Mouse (Mus musculus) intestine, embryonic 15.5 days (tissue): ENCODE measurements at regions not wholly inside any gene's neighbourhood (a gene's known extent, or its start where the extent isn't known, plus 50 kb on each side); places are given as distances from the start of the nearest gene placed in this dataset.

Experiments used
- ATAC-seq: fragments of 200-750 bp; cut with Nextera tagmentation; 2 replicates; pipeline ENCODE4 v1.8.0; 2017; ENCODE audit warnings: moderate TSS enrichment, moderate library complexity
- H3K27ac ChIP-seq: fragments of 300-500 bp; sonication (generic); 2 replicates; pipeline ENCODE4 v1.5.1; 2015; ENCODE audit warnings: mild to moderate bottlenecking, inconsistent platforms
- H3K27me3 ChIP-seq: fragments of 300-500 bp; sonication (generic); replicated peaks from 2 replicates; pipeline ENCODE4 v1.6.1; 2015; ENCODE audit warnings: inconsistent platforms
- H3K36me3 ChIP-seq: fragments of 300-500 bp; sonication (generic); 2 replicates; pipeline ENCODE4 v1.6.1; 2015; ENCODE audit warnings: inconsistent platforms
- H3K4me1 ChIP-seq: fragments of 300-500 bp; sonication (generic); replicated peaks from 2 replicates; pipeline ENCODE4 v1.6.1; 2015; ENCODE audit warnings: inconsistent platforms
- H3K4me2 ChIP-seq: fragments of 300-500 bp; sonication (generic); replicated peaks from 2 replicates; pipeline ENCODE4 v1.6.1; 2015; ENCODE audit warnings: mild to moderate bottlenecking, inconsistent platforms
- H3K4me3 ChIP-seq: fragments of 300-500 bp; sonication (generic); replicated peaks from 2 replicates; pipeline ENCODE4 v1.5.1; 2015; ENCODE audit warnings: inconsistent platforms
- H3K9ac ChIP-seq: fragments of 300-500 bp; sonication (generic); 2 replicates; pipeline ENCODE4 v1.6.1; 2015; ENCODE audit warnings: inconsistent platforms
- H3K9me3 ChIP-seq: fragments of 300-500 bp; sonication (generic); 2 replicates; pipeline ENCODE4 v1.6.1; 2016; ENCODE audit warnings: inconsistent platforms
- WGBS: fragments of 180-500 bp; shearing (Covaris S2); methylation state at CpG from one replicate; pipeline ENCODE4 v1.1.7; 2015; 5-methylcytosine and 5-hydroxymethylcytosine counted together

DNA sequence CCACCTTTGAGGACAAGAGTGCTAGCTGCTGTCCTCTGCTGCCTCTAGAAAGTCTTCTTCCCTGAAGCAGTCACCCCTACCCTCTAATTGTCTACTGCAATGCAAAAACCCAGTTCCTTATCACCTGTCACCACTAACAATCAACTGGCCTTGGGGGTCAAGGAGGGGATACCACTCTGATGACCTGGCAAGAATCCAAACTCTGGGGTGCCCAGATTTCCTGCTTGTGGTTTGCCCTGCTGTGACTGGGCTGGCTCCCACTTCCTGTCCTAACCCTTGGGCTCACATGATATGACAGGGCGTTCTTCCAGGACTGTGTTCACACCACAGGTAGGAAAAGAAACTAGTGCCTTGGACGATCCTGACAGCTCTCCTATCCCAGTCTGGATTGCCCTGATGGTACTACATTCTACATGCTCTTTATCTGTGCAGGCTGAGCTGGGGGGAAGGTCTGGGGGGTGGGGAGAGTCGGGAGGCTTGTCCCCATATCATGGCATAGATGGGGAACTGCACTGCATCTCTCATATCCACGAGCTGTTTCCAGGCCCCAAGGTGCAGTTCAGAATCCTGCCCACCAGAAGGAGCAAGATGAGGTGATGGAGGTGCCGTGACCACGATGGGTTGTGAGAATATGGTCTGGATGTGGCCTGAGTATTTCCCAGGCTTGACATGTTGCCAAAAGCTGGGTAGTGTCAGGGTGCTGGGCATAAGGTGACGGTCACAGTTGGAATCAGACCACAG, 81.0 kb downstream of the Maf start:
- 90% methylated on average over 7 of the region's 7 CpGs for WGBS
- Histone ChIP-seq H3K27me3 (no peaks in the 10 kb centered on the region), H3K9ac (no peak overlapping the region), H3K4me3 (no peak overlapping the region), H3K36me3 (no peaks in the 10 kb centered on the region), H3K4me2 (no peak overlapping the region), H3K4me1 (no peaks in the 10 kb centered on the region), H3K9me3 (no peaks in the 10 kb centered on the region), H3K27ac (no peak overlapping the region)
- ATAC-seq, result no peak

DNA sequence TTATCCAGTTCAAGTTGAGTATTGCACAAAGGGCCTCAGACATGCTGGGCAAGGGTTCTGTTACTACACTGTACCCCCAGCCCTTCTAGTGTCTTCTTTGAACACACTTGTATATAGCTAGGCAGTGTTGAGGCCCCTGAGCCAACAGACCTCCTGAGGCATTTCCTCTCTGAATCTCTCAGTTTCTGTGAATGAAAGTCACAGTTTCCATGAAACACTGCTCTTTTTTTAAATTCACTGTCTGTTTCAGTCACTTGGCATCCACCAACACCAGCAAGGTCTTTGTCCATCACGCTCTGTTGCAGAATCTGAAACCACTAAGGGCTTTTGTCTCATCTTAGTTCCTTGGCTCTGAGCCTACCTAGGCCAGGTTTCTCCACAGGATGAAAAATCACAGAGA, 82.5 kb downstream of the Maf start:
- Histone ChIP-seq H3K9me3 (no peaks in the 10 kb centered on the region), H3K4me1 (no peaks in the 10 kb centered on the region), H3K4me2 (no peak overlapping the region), H3K36me3 (no peaks in the 10 kb centered on the region), H3K9ac (no peak overlapping the region), H3K4me3 (no peak overlapping the region), H3K27me3 (no peaks in the 10 kb centered on the region), H3K27ac (no peak overlapping the region)
- whole genome bisulfite sequencing, result 84% methylated on average over 1 of the region's 1 CpGs
- ATAC-seq, result no peak

DNA sequence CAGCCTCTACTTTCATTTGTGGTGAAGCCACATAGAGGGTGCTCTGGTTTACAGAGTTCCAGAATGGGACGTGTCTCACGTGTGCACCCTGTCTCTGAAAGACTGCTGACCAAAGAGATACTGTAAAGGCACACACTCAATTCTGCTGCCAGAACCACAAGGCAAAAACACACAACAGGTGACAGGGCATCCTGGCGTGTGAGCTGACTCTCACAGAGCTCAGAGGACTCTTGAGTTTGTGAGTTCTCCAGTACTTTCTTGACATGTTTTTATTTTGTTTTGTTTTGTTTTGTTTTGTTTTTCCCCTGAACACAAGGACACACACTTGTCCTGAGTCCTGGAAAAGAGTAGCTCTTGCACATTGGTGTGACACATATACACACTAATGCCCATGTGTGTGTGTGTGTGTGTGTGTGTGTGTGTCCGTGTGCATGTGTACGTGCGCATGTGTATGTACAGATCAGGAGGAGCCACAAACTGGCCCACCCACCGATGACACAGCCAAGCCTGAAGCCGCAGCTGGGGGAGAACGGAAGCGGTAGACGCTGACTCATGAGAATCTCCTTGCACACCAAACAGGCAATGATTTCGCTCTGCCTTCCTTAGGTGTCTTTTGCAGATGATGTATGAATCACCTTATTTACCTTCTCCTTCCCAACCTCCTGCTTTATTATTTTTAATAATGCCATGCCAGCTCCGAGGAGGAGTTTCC, 89.4 kb downstream of the Maf start:
- 74% methylated on average over 13 of the region's 13 CpGs for WGBS
- Histone ChIP-seq H3K4me1 (no peaks in the 10 kb centered on the region), H3K4me3 (no peak overlapping the region), H3K27me3 (no peaks in the 10 kb centered on the region), H3K36me3 (no peaks in the 10 kb centered on the region), H3K9ac (no peak overlapping the region), H3K27ac (no peak overlapping the region), H3K4me2 (no peak overlapping the region), H3K9me3 (no peaks in the 10 kb centered on the region)
- no peak for ATAC-seq

DNA sequence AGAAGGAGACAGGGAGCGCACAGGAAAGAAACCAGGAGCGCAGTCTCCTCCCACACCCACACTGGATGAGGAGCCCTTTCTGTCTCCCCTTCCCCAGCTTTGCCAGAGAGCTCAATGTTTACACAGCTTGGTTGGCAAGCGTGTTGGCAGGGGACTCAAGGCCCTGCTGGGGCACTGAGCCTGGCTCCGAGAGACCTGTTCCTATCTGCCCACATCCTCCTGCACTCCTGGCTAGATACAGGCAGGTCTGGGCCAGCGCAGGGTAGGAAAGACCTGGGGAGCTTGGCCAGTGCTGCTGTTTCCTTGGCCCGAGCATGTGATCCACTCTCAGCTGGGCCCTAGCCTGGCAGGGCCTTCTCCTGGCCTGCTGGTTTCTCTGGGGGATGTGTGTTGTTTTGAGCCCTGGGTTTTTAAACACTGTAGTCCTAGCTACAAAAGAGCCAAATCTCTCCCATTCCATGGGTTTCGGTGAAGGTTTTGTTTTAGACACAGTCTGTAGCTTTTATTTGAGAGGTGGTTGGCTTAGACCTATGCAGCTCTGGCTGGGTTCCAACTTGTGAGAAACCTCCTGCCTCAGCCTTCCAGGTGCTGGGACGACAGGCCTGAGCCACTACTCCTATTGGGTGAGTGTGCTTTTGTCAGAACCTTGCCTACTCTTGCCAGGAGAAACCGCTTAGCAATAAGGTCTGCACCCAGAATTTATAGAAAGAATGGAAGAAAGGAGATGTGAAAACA, 90.6 kb downstream of the Maf start:
- Histone ChIP-seq H3K9me3 (no peaks in the 10 kb centered on the region), H3K4me3 (no peak overlapping the region), H3K27ac (no peak overlapping the region), H3K4me2 (no peak overlapping the region), H3K4me1 (no peaks in the 10 kb centered on the region), H3K27me3 (no peaks in the 10 kb centered on the region), H3K9ac (no peak overlapping the region), H3K36me3 (no peaks in the 10 kb centered on the region)
- ATAC-seq, result no peak
- WGBS, result 90% methylated on average over 9 of the region's 9 CpGs

DNA sequence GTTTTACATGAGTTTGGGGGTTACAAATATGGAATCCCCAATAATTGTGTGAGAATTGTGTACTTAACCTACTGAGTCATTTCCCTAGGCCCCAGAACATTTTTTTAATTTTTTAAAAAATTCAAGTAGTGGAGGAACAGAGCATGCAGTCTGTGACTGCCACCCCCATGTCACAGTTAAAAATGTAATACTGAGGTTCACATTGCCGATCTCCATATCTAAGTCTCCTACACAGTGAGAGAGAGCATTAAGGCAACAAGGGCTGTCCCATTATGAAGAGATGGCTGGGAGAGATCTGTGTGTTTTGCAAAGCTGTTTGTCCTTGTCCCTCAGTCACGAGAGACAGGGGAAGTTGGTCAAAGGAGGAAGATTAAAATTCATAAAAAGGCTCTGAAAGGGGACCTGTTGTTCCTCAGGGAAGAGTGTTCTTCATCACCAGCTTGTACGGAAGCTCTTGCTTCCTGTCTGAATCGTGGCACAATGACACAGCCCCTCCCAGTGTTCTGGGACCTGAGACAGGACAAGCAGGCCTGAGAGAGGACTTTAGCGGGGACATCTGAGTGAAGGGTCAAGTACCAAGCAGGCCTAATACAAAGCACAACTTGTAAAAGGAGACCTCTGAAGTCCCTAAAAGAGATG, 93.5 kb downstream of the Maf start:
- ATAC-seq, result no peak
- Histone ChIP-seq H3K4me3 (no peak overlapping the region), H3K4me2 (no peak overlapping the region), H3K9ac (no peak overlapping the region), H3K9me3 (no peaks in the 10 kb centered on the region), H3K27me3 (no peaks in the 10 kb centered on the region), H3K27ac (no peak overlapping the region), H3K36me3 (no peaks in the 10 kb centered on the region), H3K4me1 (no peaks in the 10 kb centered on the region)
- WGBS, result 63% methylated on average over 5 of the region's 5 CpGs

DNA sequence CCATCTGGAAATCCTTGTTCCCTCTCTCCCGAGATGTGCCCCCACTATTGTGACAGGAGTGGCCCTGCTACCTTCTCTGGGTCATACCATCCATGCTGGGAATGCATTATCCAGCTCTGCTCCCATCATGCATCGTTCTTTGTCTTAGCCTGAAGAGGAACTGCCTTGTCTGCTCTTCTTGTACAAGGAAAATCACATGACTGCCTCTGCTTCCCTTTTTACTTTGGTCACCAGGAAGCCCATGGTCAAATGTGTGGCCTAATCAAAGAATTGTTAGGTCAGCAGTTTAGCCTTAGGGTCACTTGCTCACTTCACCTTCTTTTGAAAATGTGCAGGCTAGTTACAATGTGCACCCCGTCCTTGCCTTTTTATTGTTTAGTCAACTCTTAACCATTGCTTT, 95.5 kb downstream of the Maf start:
- Histone ChIP-seq H3K9ac (no peak overlapping the region), H3K4me3 (no peak overlapping the region), H3K27me3 (no peaks in the 10 kb centered on the region), H3K27ac (no peak overlapping the region), H3K4me1 (no peaks in the 10 kb centered on the region), H3K36me3 (no peaks in the 10 kb centered on the region), H3K9me3 (no peaks in the 10 kb centered on the region), H3K4me2 (no peak overlapping the region)
- no peak for ATAC-seq
- 79% methylated on average over 3 of the region's 3 CpGs for WGBS

DNA sequence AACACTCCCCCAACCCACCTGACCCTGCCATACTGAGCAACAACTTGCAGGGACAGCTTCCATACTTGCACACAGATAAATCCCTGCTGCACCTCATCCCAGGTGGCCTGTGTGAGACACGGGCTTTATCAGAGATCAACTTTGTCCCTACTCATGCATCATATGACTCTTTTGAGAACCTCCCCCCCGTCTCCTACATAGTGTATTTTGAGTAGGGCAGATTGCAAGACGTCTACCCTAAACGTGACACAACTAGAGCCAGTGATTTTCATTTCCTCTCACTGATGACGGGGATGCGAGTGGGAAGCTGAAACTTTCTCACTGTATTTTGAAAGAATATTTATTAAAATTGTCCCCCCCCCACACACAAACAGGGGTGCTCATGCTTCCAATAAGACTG, 107.8 kb downstream of the Maf start:
- Histone ChIP-seq H3K4me3 (no peak overlapping the region), H3K4me1 (no peaks in the 10 kb centered on the region; the same call in 1 of the 2 replicates), H3K27ac (no peak overlapping the region), H3K27me3 (no peaks in the 10 kb centered on the region), H3K9me3 (no peaks in the 10 kb centered on the region), H3K9ac (no peak overlapping the region), H3K36me3 (no peaks in the 10 kb centered on the region), H3K4me2 (no peak overlapping the region)
- WGBS, result 87% methylated on average over 6 of the region's 6 CpGs
- no peak for ATAC-seq

DNA sequence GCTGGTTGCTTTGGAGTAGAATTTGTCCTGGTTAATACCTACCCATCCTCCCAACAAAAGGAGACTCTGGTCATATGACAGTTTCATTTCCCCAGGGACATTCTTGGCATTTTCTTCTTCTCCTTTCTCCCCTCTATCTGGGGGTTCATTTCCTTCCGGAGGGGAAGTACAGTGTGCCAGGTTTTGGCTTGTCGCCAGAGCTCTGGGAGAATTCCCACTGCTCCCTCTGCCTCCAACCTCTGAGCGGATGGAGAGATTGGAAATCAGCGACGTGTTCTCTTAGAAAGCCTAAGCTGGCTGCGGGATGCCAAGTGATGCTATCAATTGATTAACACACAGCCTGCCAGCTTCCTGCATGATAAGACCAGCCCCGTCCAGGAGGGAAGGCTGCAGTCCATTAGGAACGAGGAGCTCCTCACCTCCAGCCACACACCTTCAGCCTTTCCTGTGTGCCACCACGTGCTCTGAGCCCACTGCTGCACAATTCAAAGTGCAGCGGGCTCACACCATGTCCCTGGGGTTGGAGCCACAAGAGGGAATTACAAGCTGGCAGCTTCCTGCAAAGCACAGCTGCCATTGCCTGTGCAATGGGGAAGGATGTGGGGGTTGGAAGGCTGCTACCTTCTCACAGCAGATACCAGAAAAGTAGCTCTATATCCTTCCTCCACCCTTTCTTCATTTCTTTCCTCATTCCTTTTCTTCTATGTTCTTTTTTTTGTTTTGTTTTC, 110.2 kb downstream of the Maf start:
- Histone ChIP-seq H3K9me3 (no peaks in the 10 kb centered on the region), H3K4me2 (no peak overlapping the region), H3K27me3 (no peaks in the 10 kb centered on the region), H3K36me3 (no peaks in the 10 kb centered on the region), H3K4me1 (no peaks in the 10 kb centered on the region; the same call in 1 of the 2 replicates), H3K4me3 (no peak overlapping the region), H3K27ac (no peak overlapping the region), H3K9ac (no peak overlapping the region)
- no peak for ATAC-seq
- 48% methylated on average over 10 of the region's 10 CpGs for WGBS

DNA sequence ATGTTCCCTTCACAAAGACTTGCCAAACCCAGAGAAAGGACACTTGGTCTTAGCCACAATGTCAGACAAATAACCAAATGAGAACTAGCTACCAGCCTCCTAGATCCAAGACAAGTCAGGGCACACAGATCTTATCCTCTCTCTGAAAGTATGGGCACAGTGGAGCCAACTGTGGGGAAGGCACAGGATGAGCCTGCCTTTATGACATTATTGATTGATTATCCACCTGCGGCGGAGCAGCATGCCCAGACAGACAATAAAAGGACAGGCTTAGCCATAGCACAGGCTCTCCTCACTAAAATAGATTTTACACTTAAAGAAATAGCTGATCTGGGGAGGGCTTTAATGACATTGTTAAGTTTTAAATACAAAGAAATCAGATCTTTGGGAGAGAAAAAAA, 117.9 kb downstream of the Maf start:
- H3K9ac ChIP-seq, result no peak overlapping the region
- no peaks in the 10 kb centered on the region for H3K27me3 ChIP-seq
- no peaks in the 10 kb centered on the region for H3K36me3 ChIP-seq
- no peak overlapping the region for H3K27ac ChIP-seq
- H3K4me1 ChIP-seq, result no peaks in the 10 kb centered on the region
- no peak for ATAC-seq
- H3K4me2 ChIP-seq, result no peak overlapping the region
- WGBS, result 61% methylated on average over 2 of the region's 2 CpGs
- no peak overlapping the region for H3K4me3 ChIP-seq
- H3K9me3 ChIP-seq, result no peaks in the 10 kb centered on the region

DNA sequence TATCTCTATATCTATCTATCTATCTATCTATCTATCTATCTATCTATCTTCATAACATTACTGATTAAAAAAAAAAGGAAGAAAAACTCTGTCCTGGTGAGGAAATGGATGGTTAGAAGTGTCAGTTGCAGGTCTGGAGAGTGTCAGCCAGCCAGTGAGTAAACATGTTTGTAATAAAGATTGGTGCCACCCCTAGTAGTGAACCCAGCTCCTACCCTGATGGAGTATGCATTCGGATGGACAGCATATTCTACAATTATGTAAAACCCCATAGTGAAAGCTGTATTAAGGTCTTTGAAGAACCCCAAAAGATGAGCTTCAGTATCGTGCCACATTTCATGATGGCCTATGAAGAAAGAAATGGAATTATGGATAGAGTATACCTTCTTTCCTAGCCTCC, 118.5 kb downstream of the Maf start:
- Histone ChIP-seq H3K9ac (no peak overlapping the region), H3K27ac (no peak overlapping the region), H3K4me3 (no peak overlapping the region), H3K4me2 (no peak overlapping the region), H3K9me3 (no peaks in the 10 kb centered on the region), H3K4me1 (no peaks in the 10 kb centered on the region), H3K36me3 (no peaks in the 10 kb centered on the region), H3K27me3 (no peaks in the 10 kb centered on the region)
- no peak for ATAC-seq
- 88% methylated on average over 2 of the region's 2 CpGs for WGBS

DNA sequence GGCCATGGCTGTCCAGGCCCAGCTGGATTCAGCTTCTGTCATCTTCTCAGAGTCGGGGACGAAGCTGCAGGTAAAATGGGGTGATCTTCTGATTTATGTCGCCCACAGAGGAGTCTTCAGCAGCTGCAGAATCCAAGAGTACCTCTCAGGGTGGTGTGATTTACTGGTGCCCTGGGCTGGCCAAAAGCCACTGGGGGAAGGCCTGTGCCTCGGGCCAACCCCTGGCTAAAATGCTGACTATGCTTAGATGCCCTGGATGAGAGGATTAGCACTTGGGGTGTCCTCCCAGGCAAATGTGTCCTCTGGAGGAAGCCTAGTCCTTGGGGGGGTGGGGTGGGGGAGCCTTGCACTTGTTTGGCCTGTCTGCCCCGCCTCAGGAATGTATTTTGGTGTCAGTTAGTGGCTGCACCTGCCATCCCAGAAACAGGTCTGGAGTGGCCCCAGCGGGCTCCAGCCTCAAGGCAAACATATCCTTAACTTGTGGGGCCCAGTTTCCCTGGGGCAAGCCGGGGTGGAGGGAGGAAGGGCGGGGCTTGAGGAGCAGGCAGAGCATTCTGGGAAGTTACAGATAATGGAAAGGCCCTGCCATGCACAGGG, 123.2 kb downstream of the Maf start:
- Histone ChIP-seq H3K9ac (no peak overlapping the region), H3K4me3 (no peak overlapping the region), H3K4me1 (no peaks in the 10 kb centered on the region), H3K27ac (no peak overlapping the region), H3K36me3 (no peaks in the 10 kb centered on the region), H3K4me2 (no peak overlapping the region), H3K9me3 (no peaks in the 10 kb centered on the region), H3K27me3 (no peaks in the 10 kb centered on the region)
- WGBS, result 75% methylated on average over 8 of the region's 8 CpGs
- ATAC-seq, result peak; percentile 53; the same call in 1 of the 2 replicates
